Mouse (Mus musculus) spleen, postnatal 14 days (tissue): Measurements from ENCODE around the gene Ddx28.

Experiments
- DNase-seq, 2 experiments: peaks; one replicate each; pipeline ENCODE4 v3.0.0; 2021 to 2022; ENCODE audit warnings: low spot score in 2 of 2

The Ddx28 gene

DNA sequence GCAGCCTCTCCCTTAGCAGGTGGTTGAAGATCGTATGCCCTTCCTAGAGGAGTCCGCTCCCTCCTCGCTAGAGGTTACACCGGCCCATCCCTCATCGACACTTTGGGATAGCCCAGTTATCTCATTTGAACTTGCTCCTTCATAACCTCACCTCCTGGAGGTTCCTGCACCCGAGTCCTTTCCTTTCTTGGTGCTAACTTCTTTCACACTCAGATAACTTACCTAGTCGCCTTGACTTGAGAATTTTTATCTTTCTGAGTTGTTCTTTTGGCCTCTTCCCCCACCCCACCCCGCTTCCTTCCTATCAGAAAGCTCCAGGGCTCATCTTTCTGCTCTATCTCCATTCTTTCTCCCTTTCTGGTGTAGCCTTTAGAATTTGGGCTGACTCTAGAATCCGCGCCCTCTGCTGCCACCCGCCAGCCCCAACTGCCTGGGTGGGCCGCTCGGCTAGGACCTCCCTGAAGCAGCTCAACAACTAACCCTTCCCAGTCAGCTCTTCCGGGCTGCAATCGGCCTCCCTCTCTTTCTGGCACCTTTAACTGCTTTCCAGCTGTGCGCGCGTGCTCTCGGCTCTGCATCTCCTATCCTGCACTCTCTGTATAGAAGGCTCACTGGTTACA lies 44.9 kb downstream of the Ddx28 start:
- peak in 1 of 2 experiments; percentile 22 for DNase-seq

DNA sequence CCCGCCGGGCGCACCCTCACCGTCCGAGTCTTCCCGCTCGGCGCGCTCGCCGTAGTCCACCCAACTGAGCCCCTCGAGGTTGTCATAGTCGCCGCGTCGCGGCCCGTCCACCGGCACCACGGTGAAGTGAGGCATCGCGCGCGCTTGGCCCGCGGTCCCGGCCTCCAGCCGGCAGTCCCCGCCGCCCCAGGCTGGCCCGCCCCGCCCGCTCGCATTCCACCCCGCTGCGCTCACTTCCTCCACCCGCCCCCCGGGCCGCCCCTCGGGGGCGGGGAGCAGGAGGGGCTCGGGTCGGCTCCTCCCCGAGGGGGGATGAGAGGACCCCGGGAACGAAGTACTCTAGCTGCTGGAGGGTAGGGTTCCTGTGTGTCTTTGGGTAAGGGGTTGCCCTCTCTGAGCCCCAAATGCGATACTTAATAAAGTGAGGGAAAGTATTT lies 45.8 kb downstream of the Ddx28 start, which contains the start of gene Slc12a4:
TSS of gene Slc12a4 (minus strand) at position 193 of the 437 bp plus-strand sequence.
- DNase-seq = peak; percentile 55 to 67

DNA sequence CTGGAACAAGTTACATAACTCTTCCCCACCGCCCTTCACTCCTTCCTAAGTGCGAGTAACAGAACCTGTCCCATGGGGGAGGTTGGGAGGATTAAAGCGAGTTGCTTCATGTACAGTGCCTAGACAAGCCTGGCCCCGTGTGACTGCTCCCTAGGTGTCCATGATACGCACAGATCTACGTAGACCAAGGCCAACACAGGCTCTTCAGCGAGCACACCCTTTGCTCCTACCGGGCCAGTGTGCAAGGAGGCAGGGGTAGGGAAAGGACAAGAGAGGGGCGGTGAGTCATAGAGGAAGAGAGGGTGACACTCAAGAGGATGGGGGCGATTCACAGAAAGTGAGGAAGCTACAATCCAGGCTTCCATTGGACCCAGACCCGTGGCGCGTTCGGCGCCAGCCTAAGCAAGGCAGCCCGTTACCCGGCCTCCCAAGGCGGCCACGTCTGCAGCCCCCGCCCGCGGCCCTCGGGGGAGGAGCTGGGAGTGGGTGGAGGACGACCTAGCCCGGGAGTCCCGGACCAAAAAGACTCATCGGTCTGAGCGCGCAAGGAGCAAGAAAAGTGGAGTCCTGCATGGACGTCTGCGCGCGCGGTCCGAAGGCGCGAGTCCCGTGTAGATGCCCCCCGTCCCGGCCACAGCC lies 46.3 kb downstream of the Ddx28 start:
- DNase-seq = peak; percentile 29 to 39

DNA sequence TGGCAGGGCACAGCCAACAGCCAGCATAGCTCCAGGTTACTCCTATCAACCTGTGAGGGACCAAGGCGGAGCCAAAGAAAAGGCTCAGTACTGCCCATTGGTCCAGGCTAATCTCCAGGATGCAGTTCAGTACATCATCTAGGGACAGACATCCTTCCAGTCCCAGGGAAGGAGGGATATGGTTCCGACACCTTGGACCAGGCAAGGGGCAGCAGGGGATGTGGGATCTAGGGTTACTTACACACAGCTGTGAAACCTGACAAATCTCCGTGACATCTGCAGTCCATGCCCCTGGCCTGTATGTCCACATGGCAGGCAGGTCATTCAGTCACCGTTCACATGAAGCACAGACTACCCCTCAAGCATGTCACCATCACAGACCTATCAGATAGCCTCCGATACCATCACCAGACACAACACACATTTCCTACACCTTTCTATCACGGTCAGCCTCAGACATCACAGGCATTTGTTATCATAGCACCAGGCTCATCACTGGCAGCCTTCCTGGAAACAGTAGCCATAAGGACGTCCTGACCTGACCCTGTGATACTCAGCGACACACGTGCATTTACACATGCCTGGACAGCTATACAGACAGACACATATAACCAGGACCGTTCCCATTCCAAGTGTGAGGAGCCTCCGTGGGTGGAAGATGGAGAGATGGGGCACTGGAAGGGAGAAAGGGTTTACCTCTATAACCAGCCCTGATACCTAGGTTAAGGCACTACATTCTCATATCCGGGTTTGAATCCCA lies 47.0 kb downstream of the Ddx28 start:
- DNase-seq = no peak

DNA sequence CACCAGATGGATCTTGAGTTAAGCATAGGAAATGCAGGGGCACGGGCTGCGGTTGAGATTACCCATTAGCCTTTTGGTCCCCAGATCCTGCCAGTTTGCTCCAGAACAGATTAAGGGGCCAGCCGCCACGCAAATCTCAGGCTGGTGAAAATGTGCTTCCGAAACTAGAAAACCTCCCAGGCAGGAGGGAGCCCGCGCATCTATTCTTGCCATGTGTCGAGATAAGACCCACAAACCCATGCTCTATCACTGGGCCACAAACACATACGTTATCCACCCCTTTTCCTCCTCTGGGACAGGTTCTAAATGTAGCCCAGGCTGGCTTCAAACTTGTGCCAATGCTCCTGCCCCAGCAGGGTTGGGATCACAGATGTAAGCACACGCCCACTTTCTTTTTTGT lies 50.1 kb downstream of the Ddx28 start:
- no peak for DNase-seq

DNA sequence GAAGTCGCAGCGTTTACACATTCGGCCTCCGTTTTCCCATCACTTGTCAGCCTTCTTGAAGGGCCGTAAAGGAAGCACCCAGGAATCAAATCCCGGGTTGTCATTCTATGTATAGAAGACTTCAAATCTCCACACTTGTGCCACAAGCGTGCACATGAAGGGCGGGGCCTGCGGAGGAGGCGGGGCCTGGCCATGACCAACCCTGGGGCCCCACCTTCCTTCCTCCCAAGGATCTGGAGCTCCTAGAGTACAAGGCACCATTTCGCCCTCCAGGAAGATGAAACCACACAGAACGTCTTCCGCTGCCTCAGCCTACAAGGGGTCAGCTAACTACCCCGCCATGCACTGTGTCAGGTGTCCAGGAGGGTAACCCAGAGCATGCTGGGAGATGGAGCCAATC lies 50.6 kb downstream of the Ddx28 start:
- no peak for DNase-seq
